Mouse (Mus musculus) CD4-positive helper T cell, adult 2 months (primary cell): ENCODE results near the gene Olfr142.
"Not testable (repeated sequence)": the region's sequence is repeated elsewhere in the genome, so short reads cannot be mapped to it uniquely, and the experiment has no call there.

Source experiments
- DNase-seq: peaks from one replicate; pipeline ENCODE4 v3.0.0-alpha.2; 2012; ENCODE audit warnings: low read depth, missing footprints, low spot score

The Olfr142 gene

DNA sequence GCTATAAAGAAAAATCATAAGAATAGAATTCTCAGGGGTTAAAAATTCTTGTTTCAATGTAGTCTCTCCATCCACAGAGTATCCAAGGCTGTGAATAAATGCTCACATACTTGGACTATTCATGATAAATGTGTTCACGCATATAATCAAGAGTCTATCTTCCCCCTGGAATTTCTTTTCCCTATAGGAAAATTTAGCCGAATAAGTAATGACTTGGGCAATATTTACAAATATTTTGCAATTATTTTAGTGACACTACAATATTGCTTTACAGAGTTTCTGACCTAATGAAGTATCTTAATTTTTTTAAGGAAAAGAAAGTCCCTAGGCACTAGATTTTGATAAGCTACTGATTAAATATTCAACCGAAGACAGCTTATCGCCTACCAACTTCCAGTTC lies at the start of gene Olfr142:
Olfr142 (minus strand) TSS at position 101 of the 400 bp plus-strand sequence.
- no peak for DNase-seq

DNA sequence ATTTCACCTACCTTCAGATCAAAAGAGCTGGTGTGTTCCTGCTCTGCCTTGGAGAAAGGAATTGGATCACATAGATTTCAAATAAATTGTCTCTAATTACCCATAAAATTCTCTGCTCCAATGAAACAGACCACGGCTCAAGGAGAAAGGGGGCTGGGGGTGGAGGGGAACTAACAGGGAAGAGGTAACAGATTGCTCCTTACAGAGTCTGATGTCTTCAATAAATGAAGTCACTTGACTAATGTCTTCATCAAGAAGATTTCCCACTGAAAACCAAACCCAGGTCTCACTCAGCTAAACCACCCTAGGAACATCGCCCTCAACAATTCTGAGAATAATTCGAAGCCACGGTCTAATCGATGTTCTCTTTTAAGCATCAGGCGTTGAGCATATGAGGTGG lies 35.3 kb upstream of the Olfr142 start, which contains the start of gene Olfr1272:
Olfr1272 (minus strand) TSS at position 101 of the 400 bp plus-strand sequence.
- DNase-seq = no peak

DNA sequence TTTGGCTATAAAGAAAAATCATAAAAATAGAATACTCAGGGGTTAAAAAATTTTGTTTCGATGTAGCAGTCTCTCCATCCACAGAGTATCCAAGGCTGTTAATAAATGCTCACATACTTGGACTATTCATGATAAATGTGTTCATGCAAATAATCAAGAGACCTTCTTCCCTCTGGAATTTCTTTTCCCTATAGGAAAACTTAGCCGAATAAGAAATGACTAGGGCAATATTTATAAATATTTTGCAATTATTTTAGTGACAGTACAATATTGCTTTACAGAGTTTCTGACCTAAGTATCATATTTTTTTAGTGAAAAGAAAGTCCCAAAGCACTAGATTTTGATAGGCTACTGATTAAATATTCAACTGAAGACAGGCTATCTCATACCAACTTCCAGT lies 13.5 kb upstream of the Olfr142 start, which contains the start of gene Olfr1271:
Olfr1271 (minus strand) TSS at position 101 of the 400 bp plus-strand sequence.
- DNase-seq = no peak

DNA sequence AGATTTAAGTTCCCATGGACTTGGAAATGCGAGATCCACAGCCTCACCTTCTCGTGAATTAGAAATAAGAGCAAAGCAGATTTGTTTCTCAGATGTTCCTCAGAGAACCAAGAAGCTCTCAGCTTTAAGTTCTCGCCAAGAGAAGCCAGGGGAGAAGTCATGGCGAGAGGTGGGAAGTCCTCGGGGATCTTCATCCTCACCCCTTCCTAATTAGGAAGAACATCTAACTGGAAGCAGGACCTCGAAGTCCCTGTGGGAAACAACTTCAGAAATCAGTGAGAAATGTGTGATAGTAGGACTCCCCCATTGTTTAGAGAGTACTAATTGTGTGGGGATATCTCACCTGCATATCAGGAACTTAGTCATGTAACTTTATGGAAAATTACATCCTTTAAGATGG lies 33.0 kb downstream of the Olfr142 start, which contains the start of gene Olfr1506:
Olfr1506 (minus strand) TSS at position 101 of the 400 bp plus-strand sequence.
- DNase-seq = not testable (repeated sequence)
